Mouse (Mus musculus) heart, embryonic 14.5 days (tissue): ENCODE data around the gene Ubtf. TPM values are rescaled to one million over a fixed set of nuclear protein-coding genes. Genes with fewer than 3 reads are reported as not detected.

Source experiments
- ATAC-seq: fragments of 200-750 bp; cut with Nextera tagmentation; 2 replicates; pipeline ENCODE4 v1.8.0; 2017; ENCODE audit warnings: low read depth, moderate TSS enrichment; ENCODE audit not compliant: insufficient number of reproducible peaks, insufficient read depth, low FRiP score
- H3K27ac ChIP-seq, 2 experiments: fragments of 200-500 bp in 1 of 2; fragments of 300-500 bp in 1 of 2; sonication (generic) in 1 of 2; replicated peaks in 1 of 2; 2 replicates each; pipeline ENCODE4 v1.5.1; 2012 to 2014; ENCODE audit warnings: low read depth in 2 of 2, low read length in 2 of 2, control low read depth in 1 of 2, mild to moderate bottlenecking in 1 of 2, mixed read lengths in 1 of 2; ENCODE audit not compliant: control insufficient read depth in 1 of 2, insufficient read depth in 1 of 2
- H3K27me3 ChIP-seq: fragments of 300-500 bp; sonication (generic); 2 replicates; pipeline ENCODE4 v1.6.1; 2014; ENCODE audit warnings: mild to moderate bottlenecking, low read length, control low read depth; ENCODE audit not compliant: control insufficient read depth, insufficient read depth
- H3K36me3 ChIP-seq: fragments of 300-500 bp; sonication (generic); 2 replicates; pipeline ENCODE4 v1.6.1; 2014; ENCODE audit warnings: mild to moderate bottlenecking, control low read depth, low read length, mixed read lengths; ENCODE audit not compliant: control insufficient read depth, insufficient read depth
- H3K4me1 ChIP-seq, 2 experiments: fragments of 200-500 bp in 1 of 2; fragments of 300-500 bp in 1 of 2; sonication (generic) in 1 of 2; 2 replicates each; pipeline ENCODE4 v1.6.1; 2012 to 2014; ENCODE audit warnings: low read length in 2 of 2, control low read depth in 1 of 2, mixed read lengths in 1 of 2; ENCODE audit not compliant: control insufficient read depth in 2 of 2, insufficient read depth in 2 of 2
- H3K4me2 ChIP-seq: fragments of 300-500 bp; sonication (generic); 2 replicates; pipeline ENCODE4 v1.6.1; 2014; ENCODE audit warnings: mild to moderate bottlenecking, low read length
- H3K4me3 ChIP-seq, 2 experiments: fragments of 200-500 bp in 1 of 2; fragments of 300-500 bp in 1 of 2; sonication (generic) in 1 of 2; 2 replicates each; pipeline ENCODE4 v1.5.1; 2012 to 2014; ENCODE audit warnings: low read length in 2 of 2, mild to moderate bottlenecking in 2 of 2, control low read depth in 1 of 2, low read depth in 1 of 2, moderate library complexity in 1 of 2; ENCODE audit not compliant: control insufficient read depth in 1 of 2, insufficient read depth in 1 of 2
- H3K9ac ChIP-seq: fragments of 300-500 bp; sonication (generic); 2 replicates; pipeline ENCODE4 v1.6.1; 2014; ENCODE audit warnings: mild to moderate bottlenecking, low read length
- H3K9me3 ChIP-seq: fragments of 300-500 bp; sonication (generic); 2 replicates; pipeline ENCODE4 v1.6.1; 2016; ENCODE audit warnings: low read length, control low read depth; ENCODE audit not compliant: control insufficient read depth
- WGBS: fragments of 180-500 bp; shearing (Covaris S2); extraction: QIAGEN DNeasy Blood & Tissue Kit; methylation state at CpG from one replicate; pipeline ENCODE4 v1.1.7; 2014; 5-methylcytosine and 5-hydroxymethylcytosine counted together
- polyA plus RNA-seq: library from polyadenylated mRNA; unstranded; fragments of >200 nt; fragmentation: Nextera tagmentation; extraction: Ambion mirVana; gene quantifications from 2 replicates; pipeline ENCODE4 v1.2.1, GENCODE M21; 2014

Ubtf gene
- polyA plus RNA-seq, 1 experiment from 2014 or later, result 53.6 TPM

DNA sequence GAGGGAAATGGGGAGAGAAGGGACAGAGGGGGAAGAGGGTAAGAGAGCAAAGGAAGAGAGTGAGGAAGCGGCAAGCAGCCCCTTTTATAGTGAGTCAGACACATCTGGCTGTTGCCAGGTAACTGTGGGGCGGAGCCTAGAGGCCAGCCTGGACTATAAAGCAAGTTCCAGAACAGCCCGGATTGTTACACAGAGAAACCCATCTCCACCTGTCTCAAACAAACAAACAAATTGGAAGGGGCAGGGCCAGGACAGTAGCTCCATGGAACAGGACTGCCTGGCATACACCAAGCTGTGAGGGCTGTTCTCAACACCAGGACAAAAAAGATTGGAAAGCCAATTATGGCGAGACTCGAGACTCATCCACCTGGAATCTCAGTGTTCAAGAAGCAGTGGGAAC, 27.4 kb upstream of the Ubtf start:
- no peak for ATAC-seq
- Histone ChIP-seq H3K27me3 (peaks cover 6% of the 10 kb centered on the region; the same call in 1 of the 2 replicates), H3K27ac (no peak overlapping the region), H3K9ac (no peak overlapping the region), H3K36me3 (no peaks in the 10 kb centered on the region), H3K4me2 (no peak overlapping the region), H3K4me1 (no peaks in the 10 kb centered on the region), H3K4me3 (no peak overlapping the region), H3K9me3 (no peaks in the 10 kb centered on the region)
- WGBS, result 68% methylated on average over 5 of the region's 5 CpGs

DNA sequence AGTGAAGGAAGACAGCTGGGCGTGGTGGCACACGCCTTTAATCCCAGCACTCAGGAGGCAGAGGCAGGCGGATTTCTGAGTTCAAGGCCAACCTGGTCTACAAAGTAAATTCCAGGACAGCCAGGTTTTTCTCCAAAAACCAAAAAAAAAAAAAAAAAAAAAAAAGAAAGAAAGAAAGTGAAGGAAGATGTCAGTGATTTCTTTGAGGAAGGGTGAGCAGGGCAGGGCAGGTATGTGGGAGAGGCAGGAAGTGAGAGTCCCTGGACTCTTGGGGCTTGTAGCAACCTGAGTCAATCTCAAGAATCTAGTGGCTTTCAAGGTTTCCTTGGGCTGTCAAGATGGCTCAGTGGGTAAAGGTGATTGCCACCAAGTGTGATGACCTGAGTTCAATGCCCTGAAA, 24.9 kb upstream of the Ubtf start:
- no peak for ATAC-seq
- Histone ChIP-seq H3K27ac (no peak overlapping the region), H3K9ac (no peak overlapping the region), H3K36me3 (no peaks in the 10 kb centered on the region), H3K27me3 (no peaks in the 10 kb centered on the region), H3K4me3 (no peak overlapping the region), H3K4me1 (peaks cover 0 to under 1% of the 10 kb centered on the region in 2 experiments; a peak in 1 of 4 replicates), H3K9me3 (no peaks in the 10 kb centered on the region), H3K4me2 (no peak overlapping the region)
- 83% methylated on average over 3 of the region's 3 CpGs for WGBS

DNA sequence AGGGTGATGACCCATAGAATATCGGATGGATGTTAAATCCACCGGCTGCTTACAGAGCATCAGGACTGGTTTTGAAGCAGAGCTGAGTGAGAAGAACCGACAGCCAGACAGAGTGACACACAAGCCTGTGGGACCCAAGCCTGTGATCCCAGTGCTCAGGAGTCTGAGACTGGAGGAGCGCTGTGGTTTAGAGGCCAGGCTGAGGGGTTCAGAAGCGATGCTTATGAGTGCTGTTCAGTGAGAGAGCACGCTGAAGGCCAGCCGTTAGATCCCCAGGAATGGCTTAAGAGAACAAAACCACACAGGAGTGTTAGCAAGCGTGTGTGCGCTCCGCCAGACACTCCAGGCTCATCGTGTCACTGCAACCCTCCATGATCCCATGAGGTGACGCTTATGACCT, 23.2 kb upstream of the Ubtf start:
- WGBS, result 69% methylated on average over 12 of the region's 12 CpGs

DNA sequence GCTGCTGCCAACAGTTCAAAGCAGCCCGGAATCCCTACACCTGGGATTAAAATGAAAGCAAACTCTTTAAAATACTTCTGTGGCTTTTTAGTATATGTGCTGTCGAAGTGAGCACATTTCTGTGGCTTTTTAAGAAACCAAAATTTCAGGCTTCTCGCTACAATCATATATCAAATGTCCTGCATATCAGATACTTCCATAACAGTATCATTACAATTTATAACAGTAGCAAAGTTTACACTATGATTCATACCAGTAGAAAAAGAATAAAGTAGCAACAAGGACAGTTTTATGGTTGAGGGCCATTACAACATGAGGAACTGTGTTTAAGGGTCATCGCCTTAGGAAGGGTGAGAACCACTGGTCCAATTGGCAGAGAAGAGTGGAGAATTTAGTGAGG, 21.6 kb upstream of the Ubtf start:
- H3K9me3 ChIP-seq, result no peaks in the 10 kb centered on the region
- H3K4me2 ChIP-seq, result no peak overlapping the region
- H3K27ac ChIP-seq, result no peak overlapping the region
- no peak for ATAC-seq
- H3K9ac ChIP-seq, result no peak overlapping the region
- no peaks in the 10 kb centered on the region for H3K36me3 ChIP-seq
- WGBS, result 84% methylated on average over 4 of the region's 4 CpGs
- H3K4me3 ChIP-seq, result no peak overlapping the region
- H3K27me3 ChIP-seq, result no peaks in the 10 kb centered on the region
- H3K4me1 ChIP-seq, result peaks cover 2 to 10% of the 10 kb centered on the region in 2 experiments; a peak in 3 of 4 replicates

More for the DNA sequence above, 23.2 kb upstream of the Ubtf start:
- H3K9ac ChIP-seq, result no peak overlapping the region
- H3K4me1 ChIP-seq, result peaks cover 2 to 10% of the 10 kb centered on the region in 2 experiments; a peak in 3 of 4 replicates
- no peaks in the 10 kb centered on the region for H3K36me3 ChIP-seq
- no peak overlapping the region for H3K27ac ChIP-seq
- ATAC-seq, result no peak
- no peak overlapping the region for H3K4me2 ChIP-seq
- H3K9me3 ChIP-seq, result no peaks in the 10 kb centered on the region
- no peaks in the 10 kb centered on the region for H3K27me3 ChIP-seq
- no peak overlapping the region for H3K4me3 ChIP-seq

DNA sequence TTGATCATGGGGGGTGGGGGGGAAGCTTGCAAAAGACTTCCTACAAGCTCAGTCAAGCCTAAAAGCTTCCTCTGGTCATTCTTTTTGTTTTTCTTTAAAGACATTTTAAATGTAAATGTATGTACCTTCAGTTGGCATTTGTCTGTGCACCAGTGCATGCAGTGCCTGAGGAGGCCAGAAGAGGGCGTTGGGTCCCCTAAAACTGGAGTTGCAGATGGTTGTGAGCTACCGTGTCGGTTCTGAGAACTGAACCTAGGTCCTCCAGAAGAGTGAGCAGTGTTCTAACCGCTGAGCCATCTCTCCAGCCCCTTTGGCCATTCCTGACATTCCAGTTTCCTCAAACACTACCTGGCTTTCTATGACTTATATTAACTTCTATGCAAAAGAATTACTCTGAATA, 20.1 kb upstream of the Ubtf start:
- Histone ChIP-seq H3K4me3 (no peak overlapping the region), H3K9ac (no peak overlapping the region), H3K4me1 (peaks cover 4 to 16% of the 10 kb centered on the region in 2 experiments), H3K27ac (no peak overlapping the region), H3K36me3 (no peaks in the 10 kb centered on the region), H3K9me3 (no peaks in the 10 kb centered on the region), H3K27me3 (no peaks in the 10 kb centered on the region), H3K4me2 (no peak overlapping the region)
- ATAC-seq, result no peak
- WGBS, result 56% methylated on average over 4 of the region's 4 CpGs

DNA sequence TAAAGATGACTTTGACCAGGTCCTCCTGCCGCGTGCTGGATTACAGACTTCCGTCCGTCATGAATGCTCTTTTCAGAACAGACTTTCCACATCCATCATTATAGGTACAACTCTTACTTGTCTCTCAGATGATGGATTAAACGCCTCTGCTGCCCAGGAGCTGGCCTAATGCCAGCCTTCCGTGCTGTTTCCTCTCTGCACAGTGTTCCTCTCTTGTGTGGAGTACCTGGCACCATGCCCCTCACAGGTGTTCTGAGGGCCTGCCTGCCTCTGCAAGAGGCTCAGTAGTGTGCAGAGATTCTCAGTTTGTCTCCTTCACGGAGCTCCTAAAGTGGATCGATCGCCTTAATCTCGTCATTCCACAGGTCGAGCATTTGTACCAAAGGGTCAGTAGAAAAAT, 19.7 kb upstream of the Ubtf start:
- Histone ChIP-seq H3K9me3 (no peaks in the 10 kb centered on the region), H3K4me1 (peaks cover 4 to 16% of the 10 kb centered on the region in 2 experiments), H3K27ac (peak overlapping the region in 1 of 2 experiments; percentile 69; a peak in 2 of 4 replicates), H3K9ac (no peak overlapping the region), H3K4me3 (no peak overlapping the region), H3K36me3 (no peaks in the 10 kb centered on the region), H3K27me3 (no peaks in the 10 kb centered on the region), H3K4me2 (no peak overlapping the region)
- no peak for ATAC-seq
- WGBS, result 65% methylated on average over 11 of the region's 11 CpGs

DNA sequence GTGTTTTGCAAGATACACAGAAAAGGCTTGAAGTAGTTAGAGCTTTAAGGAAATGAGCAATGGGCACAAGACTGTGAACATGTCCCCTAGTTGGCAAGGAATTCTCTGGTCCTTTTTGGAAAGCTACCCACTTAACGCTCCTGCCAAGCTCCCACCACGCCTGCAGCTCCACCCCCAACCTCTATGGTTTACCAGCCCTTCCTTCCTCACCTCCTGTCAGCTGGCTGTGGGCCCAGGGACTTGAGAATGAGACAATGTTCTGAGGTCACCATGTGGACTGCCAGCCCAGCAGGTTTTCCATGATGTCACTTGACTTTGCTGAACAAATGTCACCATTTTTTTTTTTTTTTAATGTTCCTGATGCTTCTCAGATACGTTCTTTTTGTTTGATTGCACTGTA, 19.0 kb upstream of the Ubtf start:
- peak; percentile 85 for ATAC-seq
- H3K4me3 ChIP-seq, result no peak overlapping the region
- 6% methylated on average over 3 of the region's 3 CpGs for WGBS
- no peaks in the 10 kb centered on the region for H3K36me3 ChIP-seq
- no peaks in the 10 kb centered on the region for H3K27me3 ChIP-seq
- peaks cover 4 to 16% of the 10 kb centered on the region in 2 experiments for H3K4me1 ChIP-seq
- no peak overlapping the region for H3K4me2 ChIP-seq
- peak overlapping the region in 1 of 2 experiments; percentile 69; a peak in 2 of 4 replicates for H3K27ac ChIP-seq
- H3K9me3 ChIP-seq, result no peaks in the 10 kb centered on the region
- no peak overlapping the region for H3K9ac ChIP-seq

DNA sequence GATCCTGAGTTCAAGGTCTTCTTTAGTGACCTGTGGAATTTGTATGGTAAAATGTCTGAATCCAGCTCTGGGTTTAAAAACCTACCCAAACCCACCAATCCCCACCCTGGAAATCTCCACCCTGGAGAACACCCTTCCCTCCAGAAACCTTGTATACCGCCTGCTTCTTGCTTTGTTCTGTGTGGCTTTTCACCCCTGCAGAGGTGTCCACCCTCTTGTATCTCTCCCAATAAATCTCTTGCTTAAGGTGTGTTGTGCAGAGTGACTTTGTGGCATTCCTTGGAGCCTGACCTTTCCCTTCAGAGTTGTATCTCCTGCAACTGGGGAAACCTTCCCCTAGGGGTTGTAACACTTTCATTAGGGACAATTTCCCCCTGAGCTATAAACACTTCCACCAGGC, 18.4 kb upstream of the Ubtf start:
- Histone ChIP-seq H3K4me3 (no peak overlapping the region), H3K4me1 (peaks cover 4 to 16% of the 10 kb centered on the region in 2 experiments), H3K27me3 (no peaks in the 10 kb centered on the region), H3K4me2 (no peak overlapping the region), H3K9me3 (no peaks in the 10 kb centered on the region), H3K27ac (no peak overlapping the region), H3K36me3 (no peaks in the 10 kb centered on the region), H3K9ac (no peak overlapping the region)
- WGBS, result 70% methylated on average over 1 of the region's 1 CpGs
- ATAC-seq, result no peak
